Mouse (Mus musculus) thymus, adult 18-20 months (tissue): ENCODE results near the gene Runx1.

ENCODE experiments used
- DNase-seq, 2 experiments: peaks; one replicate each; pipeline ENCODE4 v3.0.0; 2022; ENCODE audit warnings: mixed read lengths in 2 of 2

Runx1 gene

GRCm38 (mm10) chr16:92608180-92608960, 217.6 kb downstream of the Runx1 start:
- DNase-seq: no peak

DNA sequence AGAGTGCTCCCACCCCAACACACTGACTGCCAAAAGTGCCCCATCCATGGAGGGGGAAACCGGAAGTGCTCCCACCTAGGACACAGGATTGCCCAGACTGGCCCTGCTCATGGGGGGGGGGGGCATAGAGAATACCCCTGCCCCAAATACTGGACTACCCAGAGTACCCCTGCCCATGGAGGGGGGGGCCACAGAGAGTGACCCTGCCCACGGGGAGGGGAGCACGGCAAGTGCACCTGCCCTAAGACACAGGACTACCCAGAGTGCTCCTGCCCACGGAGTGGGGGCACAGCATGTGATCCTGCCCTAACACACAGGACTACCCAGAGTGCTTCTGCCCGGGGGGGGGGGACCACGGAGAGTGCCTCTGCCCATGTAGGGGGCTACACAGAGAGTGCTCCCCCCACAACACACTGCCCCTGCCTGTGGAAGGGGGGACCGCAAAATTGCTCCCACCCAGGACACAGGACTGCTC, 219.4 kb downstream of the Runx1 start:
- no peak for DNase-seq

DNA sequence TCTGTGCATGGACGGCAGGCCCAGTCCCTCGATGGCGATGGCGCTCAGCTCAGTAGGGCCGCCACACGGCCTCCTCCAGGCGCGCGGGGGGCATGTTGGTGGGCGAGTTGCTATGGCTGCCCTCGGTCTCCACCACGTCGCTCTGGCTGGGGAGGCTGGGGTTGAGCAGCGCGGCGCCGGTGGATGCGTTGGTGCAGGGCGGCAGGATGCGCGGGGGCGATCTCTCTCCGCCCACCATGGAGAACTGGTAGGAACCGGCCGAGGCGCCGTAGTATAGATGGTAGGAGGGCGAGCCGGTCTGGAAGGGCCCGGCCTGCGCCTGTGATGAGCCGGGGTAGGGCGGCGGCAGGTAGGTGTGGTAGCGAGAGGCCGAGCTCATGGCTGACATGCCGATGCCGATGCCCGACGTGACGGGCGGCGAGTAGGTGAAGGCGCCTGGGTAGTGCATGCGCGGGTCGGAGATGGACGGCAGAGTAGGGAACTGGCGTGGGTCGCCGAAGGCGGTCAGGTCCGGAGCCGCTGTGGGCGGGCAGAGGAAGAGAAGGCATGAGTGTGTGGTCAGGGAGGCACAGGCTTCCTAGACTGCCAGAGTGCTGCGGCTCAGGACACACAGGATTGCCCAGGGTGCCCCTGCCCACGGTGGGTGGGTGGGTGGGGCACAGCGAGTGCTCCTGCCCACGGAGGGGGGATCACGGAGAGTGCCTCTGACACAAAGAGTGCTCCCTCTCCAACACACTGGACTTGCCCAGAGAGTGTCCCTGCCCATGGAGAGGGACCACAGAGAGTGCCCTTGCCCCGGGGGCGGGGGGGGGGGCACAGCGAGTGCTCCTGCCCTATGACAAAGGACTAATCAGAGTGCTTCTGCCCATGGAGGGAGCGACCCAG, 220.1 kb downstream of the Runx1 start:
- DNase-seq: no peak

GRCm38 (mm10) chr16:92602504-92602903, 223.4 kb downstream of the Runx1 start:
- DNase-seq: no peak

- DNase-seq: no peak
These were observed 224.6 kb downstream of the Runx1 start for GRCm38 (mm10) chr16:92601270-92601826.

DNA sequence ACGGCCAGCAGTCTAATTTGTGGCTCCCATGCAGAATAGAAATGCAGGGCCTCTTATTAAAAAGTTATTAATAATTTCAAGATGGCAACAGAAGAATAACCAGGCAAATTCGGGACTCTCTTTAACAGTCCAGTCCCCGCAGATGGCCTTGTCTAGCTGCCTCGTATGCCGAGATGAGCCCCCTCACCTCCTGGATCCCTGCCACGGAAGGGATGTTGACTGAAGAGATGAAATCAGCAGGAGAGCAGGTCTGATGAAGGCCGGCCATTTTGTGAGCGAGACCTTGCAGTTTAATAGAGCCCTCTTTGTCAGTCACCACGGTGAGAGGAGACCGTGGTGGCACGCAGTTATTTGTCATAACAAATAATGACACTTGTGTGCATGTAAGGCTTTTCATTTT, 226.5 kb downstream of the Runx1 start:
- no peak for DNase-seq

GRCm38 (mm10) chr16:92597655-92598054, 228.3 kb downstream of the Runx1 start:
- DNase-seq: no peak

DNA sequence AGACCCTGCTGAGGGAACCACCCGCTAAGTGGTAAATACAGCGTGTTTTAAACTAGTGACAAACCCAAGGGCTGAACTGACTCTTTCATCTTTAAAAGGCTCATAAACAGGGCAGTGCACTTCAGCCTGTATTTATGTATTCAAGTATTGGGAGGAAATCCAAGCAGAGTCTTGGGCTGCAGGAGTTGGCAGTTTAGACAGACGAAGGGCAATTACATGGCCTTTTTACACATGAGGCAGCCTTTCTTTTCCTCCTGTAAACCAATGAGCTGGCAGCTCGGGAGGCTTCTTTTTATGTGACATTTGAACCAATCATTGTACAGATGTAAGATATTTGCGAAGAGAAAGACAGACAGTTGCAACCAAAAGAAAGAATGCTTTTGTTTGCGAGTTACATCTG, 233.7 kb downstream of the Runx1 start:
- no peak for DNase-seq

- DNase-seq: no peak
These were observed 234.2 kb downstream of the Runx1 start for GRCm38 (mm10) chr16:92591783-92592182.

DNA sequence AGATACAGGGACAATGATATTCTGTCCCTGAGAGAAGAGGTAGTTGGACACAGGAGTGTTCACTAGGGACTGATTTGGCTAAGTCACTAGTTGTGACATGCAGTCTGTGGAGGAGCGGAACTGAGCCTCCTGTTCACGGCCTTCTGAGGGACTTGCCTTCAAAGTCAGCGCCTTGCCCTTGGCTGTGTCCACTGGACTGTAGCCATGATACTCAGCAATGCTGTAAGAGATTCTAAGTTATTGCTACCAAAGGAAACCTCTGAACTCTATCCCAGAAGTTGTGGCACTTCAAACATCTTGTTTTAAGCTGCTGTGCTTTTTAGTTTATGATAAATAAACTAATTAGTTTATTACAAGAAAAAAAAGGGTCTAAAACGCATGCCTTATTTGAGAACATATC, 238.1 kb downstream of the Runx1 start:
- DNase-seq: no peak

DNA sequence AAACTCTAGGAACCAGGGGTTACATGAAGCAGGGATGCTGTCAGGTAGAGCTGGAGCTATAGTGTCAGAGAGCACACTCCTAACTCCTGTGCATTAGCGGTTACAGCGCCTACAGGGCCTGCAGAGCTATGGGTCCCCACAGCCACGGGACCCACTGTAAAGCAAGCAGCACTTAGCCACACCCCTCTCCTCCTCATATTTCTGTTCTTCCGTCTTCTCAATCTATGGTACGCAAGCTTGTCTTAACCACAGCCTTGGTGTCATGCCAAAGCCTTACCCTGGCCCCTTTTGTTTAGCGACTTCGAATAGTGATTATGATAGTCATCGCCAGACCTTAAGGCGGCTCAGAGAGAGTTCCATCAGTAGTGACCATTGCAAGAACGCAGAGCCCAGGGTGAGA, 244.2 kb downstream of the Runx1 start:
- DNase-seq: no peak

GRCm38 (mm10) chr16:92580981-92581380, 245.0 kb downstream of the Runx1 start:
- no peak for DNase-seq

GRCm38 (mm10) chr16:92578915-92579653, 246.9 kb downstream of the Runx1 start:
- no peak for DNase-seq

- no peak for DNase-seq
These were observed 248.6 kb downstream of the Runx1 start for GRCm38 (mm10) chr16:92577381-92577780.

GRCm38 (mm10) chr16:92575792-92576191, 250.2 kb downstream of the Runx1 start:
- DNase-seq: no peak

- DNase-seq: no peak
These were observed 252.8 kb downstream of the Runx1 start for GRCm38 (mm10) chr16:92573193-92573592.

DNA sequence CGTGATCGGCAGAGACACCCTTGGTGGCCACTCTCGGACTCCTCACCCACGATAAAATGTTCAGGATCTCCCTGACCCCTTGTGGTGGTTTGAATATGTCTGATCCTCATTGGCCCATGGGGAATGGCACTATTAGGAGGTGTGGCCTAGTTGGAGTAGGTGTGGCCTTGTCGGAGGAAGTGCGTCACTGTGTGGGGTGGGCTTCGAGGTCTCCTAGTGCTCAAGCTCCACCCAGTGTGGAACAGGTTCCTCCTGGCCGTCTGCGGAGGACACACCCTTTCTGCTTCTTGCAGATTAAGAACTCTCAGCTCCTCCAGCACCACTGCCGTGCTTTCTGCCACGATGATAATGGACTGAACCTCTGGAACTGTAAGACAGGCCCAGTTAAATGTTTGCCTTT, 254.7 kb downstream of the Runx1 start:
- no peak for DNase-seq

- DNase-seq: no peak
These were observed 259.8 kb downstream of the Runx1 start for GRCm38 (mm10) chr16:92566146-92566545.

DNA sequence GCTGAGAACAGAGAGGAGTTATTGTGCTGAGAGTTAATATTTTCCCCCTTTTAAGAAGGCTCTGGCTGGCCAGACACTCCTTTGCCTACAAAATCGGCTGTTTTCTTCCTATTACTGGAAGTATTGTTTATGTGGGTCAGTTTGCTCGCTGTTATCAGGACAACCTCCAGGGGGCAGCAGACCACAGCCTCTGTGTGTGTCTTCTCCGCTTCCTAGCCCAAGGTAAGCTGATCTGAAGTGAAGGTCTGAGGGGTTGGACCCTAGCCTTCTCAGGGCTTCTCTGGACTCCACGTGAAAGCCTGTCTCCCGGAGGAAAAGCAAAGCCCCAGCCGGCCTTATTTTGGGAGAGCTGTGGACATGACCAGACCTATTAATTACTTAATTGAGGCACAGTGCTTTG, 260.2 kb downstream of the Runx1 start:
- peak; percentile 47 to 56 for DNase-seq

- DNase-seq: no peak
These were observed 260.7 kb downstream of the Runx1 start for GRCm38 (mm10) chr16:92565291-92565690.

- DNase-seq: no peak
These were observed 270.9 kb downstream of the Runx1 start for GRCm38 (mm10) chr16:92555051-92555450.

DNA sequence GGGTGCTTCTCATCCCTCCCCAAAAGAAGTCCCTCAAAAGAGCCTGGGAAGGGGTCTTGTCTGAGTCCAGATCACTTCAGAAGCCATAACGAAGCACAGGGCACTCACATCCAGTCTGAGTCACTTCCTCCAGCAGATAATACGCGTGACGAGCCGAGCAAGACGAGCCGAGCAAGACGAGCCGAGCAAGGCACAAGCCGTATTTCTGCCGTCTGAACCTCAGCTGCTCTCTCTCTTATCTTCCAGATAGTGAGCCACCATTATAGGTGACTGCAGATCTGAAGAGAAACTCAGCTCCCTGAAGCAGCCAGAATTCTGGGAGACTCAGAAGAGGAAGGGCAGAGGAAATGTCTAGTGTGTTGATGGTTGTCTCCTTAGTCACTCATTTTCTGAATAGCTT, 273.1 kb downstream of the Runx1 start:
- no peak for DNase-seq

DNA sequence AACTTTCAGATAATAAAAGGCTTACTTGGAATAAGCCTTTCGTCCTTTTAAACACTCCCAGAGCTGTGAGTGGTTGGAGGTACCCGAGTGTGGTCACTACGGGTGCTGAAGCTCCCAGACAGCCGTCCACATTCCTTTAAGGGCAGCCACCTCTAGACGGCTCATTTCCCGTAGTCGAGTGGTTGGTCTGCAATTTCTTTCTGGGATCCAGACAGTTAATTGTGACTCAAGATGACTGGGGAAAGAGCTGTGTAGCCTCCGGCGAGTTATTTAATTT, 273.9 kb downstream of the Runx1 start:
- no peak for DNase-seq
